ENCODE assay signal across 10 mouse cellular contexts in genomic region chr4:123527607-123528010, GRCm38 (mm10).
A peak's percentile ranks its signal among the peaks of the same experiment; 100 is the strongest.
DNase-seq lines count a peak whose midpoint lies in the region; ATAC-seq and TF ChIP-seq lines count a peak whose summit lies in the region.
"Had no signal": no experiment of that assay in that cellular context is flagged by ENCODE, and none has a peak within 500 bp of the region (broad histone marks: within the 10 kb centered on the region; RNA-seq: fewer than 3 reads in every experiment).

No protein-coding gene starts in this region.

- H3K27me3 ChIP-seq in forebrain, embryonic 14.5 days (replicated peaks; ENCODE audit: control insufficient read depth, insufficient read depth, low read length): no peaks in the 10 kb centered on the region
- no peaks in the 10 kb centered on the region for H3K27me3 ChIP-seq in hindbrain, embryonic 15.5 days
- no peaks in the 10 kb centered on the region for H3K27me3 ChIP-seq in midbrain, embryonic 14.5 days (ENCODE audit: control insufficient read depth, insufficient read depth, low read length)
- H3K27me3 ChIP-seq in thymus, adult 2 months (ENCODE audit: control insufficient read depth, insufficient read depth, low read length): no peaks in the 10 kb centered on the region
- H3K27me3 ChIP-seq: megakaryocyte, embryonic 14.5 days; Patski had no signal

- 0% methylated on average over 8 of the region's 8 CpGs for WGBS in forebrain, embryonic 14.5 days
- 8% methylated on average over 8 of the region's 8 CpGs for WGBS in hindbrain, embryonic 15.5 days
- 3% methylated on average over 8 of the region's 8 CpGs for WGBS in midbrain, embryonic 14.5 days
- whole genome bisulfite sequencing in thymus, adult 2 months: 88% methylated on average over 8 of the region's 8 CpGs

- TF ChIP-seq POLR2A in thymus, adult 2 months (IDR thresholded peaks at IDR 0.05; ENCODE audit: control insufficient read depth, extremely low read depth, insufficient read depth, low read length, poor library complexity): no peak

- peak overlapping the region; percentile 26 for H3K4me3 ChIP-seq in forebrain, embryonic 14.5 days (ENCODE audit: low read depth, low read length)
- H3K4me3 ChIP-seq in hindbrain, embryonic 15.5 days: peak overlapping the region; percentile 34
- peak overlapping the region; percentile 24 for H3K4me3 ChIP-seq in midbrain, embryonic 14.5 days (replicated peaks; ENCODE audit: low read depth, low read length)
- no peak overlapping the region for H3K4me3 ChIP-seq in thymus, adult 2 months (ENCODE audit: control insufficient read depth, insufficient read depth, low read length)
- H3K4me3 ChIP-seq: megakaryocyte, embryonic 14.5 days had no signal

- H3K9me3 ChIP-seq in forebrain, embryonic 14.5 days (replicated peaks; ENCODE audit: control insufficient read depth, low read length): no peaks in the 10 kb centered on the region
- no peaks in the 10 kb centered on the region for H3K9me3 ChIP-seq in hindbrain, embryonic 15.5 days
- no peaks in the 10 kb centered on the region for H3K9me3 ChIP-seq in midbrain, embryonic 14.5 days (ENCODE audit: control insufficient read depth, low read length)
- H3K9me3 ChIP-seq: megakaryocyte, embryonic 14.5 days had no signal

- peak; percentile 37 for DNase-seq in ES-CJ7 (ENCODE audit: low read depth, low spot score)
- peak; percentile 52 for DNase-seq in cerebellum, adult 11 months
- DNase-seq in forebrain, embryonic 14.5 days (ENCODE audit: low spot score): peak; percentile 69
- DNase-seq in left cerebral cortex, postnatal 4 days: peak; percentile 10
- DNase-seq in midbrain, embryonic 14.5 days: peak; percentile 75
- no peak for DNase-seq in thymus, adult 2 months
- no peak for DNase-seq in gastrocnemius, postnatal 14 days

- ATAC-seq in forebrain, embryonic 14.5 days: peak; percentile 68
- ATAC-seq in hindbrain, embryonic 15.5 days (ENCODE audit: low FRiP score, low read depth): peak; percentile 82
- ATAC-seq in midbrain, embryonic 14.5 days (ENCODE audit: low FRiP score, low TSS enrichment): peak; percentile 57; the same call in 1 of the 2 replicates
- ATAC-seq: Patski had no signal

- H3K36me3 ChIP-seq in forebrain, embryonic 14.5 days (ENCODE audit: control insufficient read depth, insufficient read depth, low read length): no peaks in the 10 kb centered on the region
- no peaks in the 10 kb centered on the region for H3K36me3 ChIP-seq in hindbrain, embryonic 15.5 days
- no peaks in the 10 kb centered on the region for H3K36me3 ChIP-seq in midbrain, embryonic 14.5 days (ENCODE audit: control insufficient read depth, insufficient read depth, low read length)
- peaks cover 9% of the 10 kb centered on the region; the same call in 1 of the 2 replicates for H3K36me3 ChIP-seq in thymus, adult 2 months (ENCODE audit: control insufficient read depth, insufficient read depth, low read length)

- H3K9ac ChIP-seq in forebrain, embryonic 14.5 days (ENCODE audit: low read length): peak overlapping the region; percentile 59
- H3K9ac ChIP-seq in hindbrain, embryonic 15.5 days: peak overlapping the region; percentile 37
- H3K9ac ChIP-seq in midbrain, embryonic 14.5 days (replicated peaks; ENCODE audit: low read length): peak overlapping the region; percentile 9; the same call in 1 of the 2 replicates

- TF ChIP-seq CTCF in thymus, adult 2 months (IDR thresholded peaks at IDR 0.05; ENCODE audit: borderline replicate concordance, control insufficient read depth, extremely low read depth, insufficient read depth, low read length, poor library complexity): no peak

- H3K27ac ChIP-seq in forebrain, embryonic 14.5 days (ENCODE audit: low read depth, low read length): peak overlapping the region; percentile 77
- peak overlapping the region; percentile 87 for H3K27ac ChIP-seq in hindbrain, embryonic 15.5 days (replicated peaks)
- H3K27ac ChIP-seq in midbrain, embryonic 14.5 days (replicated peaks; ENCODE audit: low read depth, low read length): peak overlapping the region; percentile 72
- H3K27ac ChIP-seq in thymus, adult 2 months (ENCODE audit: control insufficient read depth, insufficient read depth, low read length): no peak overlapping the region

- peaks cover 32% of the 10 kb centered on the region for H3K4me1 ChIP-seq in forebrain, embryonic 14.5 days (ENCODE audit: control insufficient read depth, insufficient read depth, low read length)
- peaks cover 69% of the 10 kb centered on the region for H3K4me1 ChIP-seq in hindbrain, embryonic 15.5 days (replicated peaks)
- peaks cover 39% of the 10 kb centered on the region for H3K4me1 ChIP-seq in midbrain, embryonic 14.5 days (ENCODE audit: control insufficient read depth, insufficient read depth, low read length)
- H3K4me1 ChIP-seq in thymus, adult 2 months (replicated peaks; ENCODE audit: control insufficient read depth, insufficient read depth, low read length): peaks cover 2% of the 10 kb centered on the region; the same call in 1 of the 2 replicates

- peak overlapping the region; percentile 58 for H3K4me2 ChIP-seq in forebrain, embryonic 14.5 days (ENCODE audit: low read length)
- peak overlapping the region; percentile 63 for H3K4me2 ChIP-seq in hindbrain, embryonic 15.5 days
- H3K4me2 ChIP-seq in midbrain, embryonic 14.5 days (ENCODE audit: low read length): peak overlapping the region; percentile 53

- intact Hi-C loops in left cerebral cortex, postnatal 4 days (cut with DNase I): loop anchor here (5.0 kb wide), 1 partner anchor 135 kb away; no protein-coding TSS in a partner anchor
- intact Hi-C loops in gastrocnemius, postnatal 14 days (cut with DNase I; ENCODE audit: low total_unique reads): no loop called here

Comparison
In these comparisons a context has a peak if more than half of its experiments do, and no peak if none do; other contexts are left out.
1. DNase-seq: peak in ES-CJ7 (single experiment), cerebellum, adult 11 months (single experiment), forebrain, embryonic 14.5 days (single experiment), left cerebral cortex, postnatal 4 days (single experiment) and midbrain, embryonic 14.5 days (single experiment); none in thymus, adult 2 months (single experiment) and gastrocnemius, postnatal 14 days (single experiment).
2. H3K9ac ChIP-seq: peak in every context shown above with its lines; median percentile 59 in forebrain, embryonic 14.5 days; 37 in hindbrain, embryonic 15.5 days; 9 in midbrain, embryonic 14.5 days.
3. Peak in every context shown above with its lines, with median percentiles within 50 percentile points of each other: ATAC-seq and H3K4me2 ChIP-seq.